Mouse (Mus musculus): ENCODE measurements at regions not wholly inside any gene's neighbourhood (a gene's known extent, or its start where the extent isn't known, plus 50 kb on each side); places are given as distances from the start of the nearest gene placed in this dataset.

DNA sequence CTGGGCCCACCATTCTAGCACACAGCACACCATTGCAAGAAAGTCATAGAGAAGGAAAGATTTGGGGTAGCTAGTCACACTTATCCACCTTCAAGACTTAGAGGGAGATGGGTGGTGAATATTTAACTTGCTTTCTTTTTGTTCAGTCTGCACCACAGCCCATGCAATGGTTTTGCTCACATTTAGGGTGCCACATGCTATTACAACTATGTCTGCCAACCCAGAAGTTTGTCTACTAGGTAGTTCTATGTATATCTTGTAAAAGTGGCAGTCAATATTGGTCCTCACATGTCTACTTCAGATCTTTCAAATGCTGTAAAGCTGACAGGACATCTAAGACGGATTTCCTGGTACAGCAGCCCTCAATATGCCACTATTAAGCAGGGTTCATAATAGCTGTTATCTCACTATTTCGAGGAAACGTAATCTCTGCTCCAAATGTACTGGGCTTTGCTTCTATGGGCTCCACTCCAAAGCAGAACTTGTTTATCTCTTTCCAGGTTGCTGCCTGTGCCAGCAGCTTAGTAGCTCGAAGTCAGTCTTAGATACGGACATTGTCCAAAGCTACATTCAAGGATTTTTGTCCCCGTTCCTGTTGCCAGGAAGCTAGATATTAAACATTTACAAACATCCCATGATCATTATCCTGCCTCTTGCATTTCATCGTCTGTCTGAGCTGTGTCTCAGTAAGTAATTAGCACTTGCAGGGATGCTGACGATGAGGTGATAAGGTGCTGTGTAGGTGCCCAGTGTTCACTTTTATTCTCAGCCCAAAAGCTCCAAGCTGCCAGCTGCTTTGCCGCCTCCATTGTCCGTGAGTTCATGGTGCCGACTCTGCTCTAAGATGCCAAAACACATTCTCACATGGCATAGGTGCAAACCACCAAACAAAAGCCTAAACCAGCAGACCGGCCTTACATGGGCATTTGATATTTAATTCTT, 327.8 kb upstream of the Robo2 start:
- DNase-seq = no peak

DNA sequence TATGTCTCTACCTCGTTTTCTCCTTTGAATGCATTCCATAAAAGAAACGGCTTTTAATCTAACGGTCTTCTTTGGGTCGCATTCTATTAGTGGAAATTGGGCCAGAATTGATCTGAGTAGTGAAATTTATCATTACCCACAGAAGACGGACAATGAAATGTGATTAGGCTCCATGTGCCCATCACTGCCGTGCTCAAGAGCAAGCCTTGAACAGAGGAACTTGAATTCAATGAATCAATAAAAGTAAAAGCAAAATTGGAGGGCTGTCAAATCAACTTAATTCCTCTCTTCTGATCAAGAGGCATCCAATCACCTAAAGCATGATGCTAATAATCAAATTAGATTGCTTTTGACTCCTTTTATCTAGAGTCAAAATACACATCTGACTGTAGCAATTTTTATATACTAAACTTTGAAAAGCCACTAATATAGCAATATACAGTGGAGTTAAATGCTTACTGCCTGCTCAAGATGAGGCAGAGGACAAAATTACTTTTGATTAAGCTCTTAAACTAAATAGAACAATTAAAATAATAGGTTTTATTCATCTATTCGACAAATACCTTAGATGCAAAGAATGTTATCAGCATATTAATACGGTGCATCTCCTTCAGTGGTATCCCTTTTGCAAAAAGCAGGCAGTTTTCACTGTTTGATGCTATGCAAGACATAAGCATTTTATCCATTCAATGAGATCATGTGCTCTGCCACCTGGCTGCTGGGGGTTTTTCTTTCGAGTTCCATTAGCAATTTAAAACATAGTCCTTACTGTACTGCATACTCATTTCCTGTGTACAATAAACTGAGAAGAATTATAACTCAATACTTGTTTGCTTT, 321.5 kb upstream of the Robo2 start:
- no peak for DNase-seq

DNA sequence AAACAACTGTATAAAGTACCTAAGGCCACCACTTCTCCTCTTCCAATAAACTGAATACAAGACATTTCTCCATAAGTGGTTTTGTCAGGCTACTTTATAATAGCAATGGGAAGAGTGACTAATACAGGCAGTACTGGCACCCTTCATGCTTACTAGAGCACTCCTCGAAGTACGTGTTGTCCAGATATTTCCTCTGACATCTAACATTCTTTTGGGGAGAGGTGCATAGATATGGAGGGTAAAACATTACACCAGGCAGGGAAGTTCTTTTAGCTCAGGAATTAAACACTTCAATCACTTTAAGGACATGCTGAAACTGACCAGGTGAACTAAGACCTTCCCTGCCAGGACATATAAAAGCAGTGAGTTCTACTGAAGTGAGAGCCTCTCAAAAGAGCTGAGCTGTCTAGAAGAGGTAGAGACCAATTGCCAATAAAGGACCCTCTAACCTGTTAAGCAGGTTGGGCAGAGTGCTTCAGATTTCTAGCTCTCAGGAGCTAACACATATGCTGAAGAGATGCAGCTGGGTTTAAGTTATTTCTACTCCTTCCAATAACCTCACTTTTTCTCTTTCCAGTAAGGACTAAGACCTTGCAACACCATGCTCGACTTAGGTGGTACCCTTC, 318.7 kb upstream of the Robo2 start:
- DNase-seq = no peak

DNA sequence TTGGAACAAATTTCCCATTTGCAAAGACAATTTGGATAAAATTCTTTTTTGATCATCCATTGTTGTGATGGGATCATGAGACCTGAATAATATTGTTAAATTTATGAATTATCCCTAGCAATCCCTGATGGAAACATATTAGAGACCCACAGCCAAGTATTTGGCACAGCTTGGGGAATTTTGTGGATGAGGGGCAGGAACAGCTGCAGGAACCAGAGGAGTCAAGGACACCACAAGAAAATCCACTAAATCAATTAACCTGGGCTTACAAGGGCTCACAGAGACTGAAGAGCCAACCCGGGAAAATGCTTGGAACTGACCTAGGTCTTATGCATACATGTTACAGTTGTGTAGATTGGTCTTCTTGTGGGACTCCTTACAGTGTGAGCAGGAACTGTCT, 311.6 kb upstream of the Robo2 start:
- DNase-seq = no peak

DNA sequence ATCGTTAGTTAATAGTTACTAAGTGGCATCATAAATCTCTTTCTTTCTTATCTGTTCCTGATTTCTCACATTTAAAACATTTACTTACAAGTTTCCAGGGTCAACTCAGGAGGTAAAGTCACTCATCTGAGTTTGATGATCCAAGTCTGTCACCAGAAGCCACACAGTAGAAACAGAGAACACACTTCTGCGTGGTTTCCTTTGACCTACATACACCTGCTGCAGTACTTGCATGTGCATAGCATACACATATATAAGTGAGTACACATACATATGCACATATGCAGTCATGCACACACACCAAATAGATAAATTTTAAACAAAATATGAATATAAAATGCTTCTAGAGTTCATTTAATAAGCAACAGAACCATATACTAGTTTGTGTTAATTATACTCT, 306.5 kb upstream of the Robo2 start:
- no peak for DNase-seq

DNA sequence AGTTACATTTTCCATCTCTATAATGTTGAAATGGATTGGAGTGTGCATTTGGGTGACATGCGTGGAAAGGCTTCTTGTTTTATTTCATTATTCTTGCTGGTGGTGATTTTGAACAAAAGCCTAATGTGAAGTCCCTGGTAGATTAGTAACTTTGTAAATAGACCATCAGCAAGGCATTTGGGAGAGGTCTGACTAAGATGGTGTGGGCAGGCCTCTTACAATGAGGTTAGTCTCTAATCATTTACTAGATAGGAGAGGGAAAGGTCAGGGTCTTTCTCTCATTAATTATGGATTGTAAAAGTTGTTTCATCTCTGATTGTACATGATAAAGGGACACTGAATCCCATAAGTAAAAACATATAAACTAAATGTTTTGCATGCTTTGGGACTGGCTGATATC, 306.0 kb upstream of the Robo2 start:
- DNase-seq = no peak

DNA sequence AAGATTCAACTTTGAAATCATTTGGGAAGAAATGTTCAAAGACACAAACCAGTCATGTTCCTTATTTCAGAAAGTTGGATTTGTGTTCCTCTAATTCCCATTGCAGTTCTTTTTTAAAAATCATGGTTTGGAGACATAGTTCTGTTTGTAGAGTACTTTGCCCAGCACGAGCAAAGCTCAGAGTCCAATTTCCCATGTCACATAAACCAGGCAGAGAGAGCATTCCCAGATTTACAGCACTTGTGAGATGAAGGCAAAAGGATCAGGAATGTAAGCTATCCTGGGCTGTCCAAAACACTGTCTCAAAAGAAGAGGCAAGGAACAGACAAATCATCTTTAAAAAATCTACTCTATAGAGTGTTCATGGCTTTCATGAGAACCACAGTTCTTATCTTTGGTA, 303.3 kb upstream of the Robo2 start:
- no peak for DNase-seq

DNA sequence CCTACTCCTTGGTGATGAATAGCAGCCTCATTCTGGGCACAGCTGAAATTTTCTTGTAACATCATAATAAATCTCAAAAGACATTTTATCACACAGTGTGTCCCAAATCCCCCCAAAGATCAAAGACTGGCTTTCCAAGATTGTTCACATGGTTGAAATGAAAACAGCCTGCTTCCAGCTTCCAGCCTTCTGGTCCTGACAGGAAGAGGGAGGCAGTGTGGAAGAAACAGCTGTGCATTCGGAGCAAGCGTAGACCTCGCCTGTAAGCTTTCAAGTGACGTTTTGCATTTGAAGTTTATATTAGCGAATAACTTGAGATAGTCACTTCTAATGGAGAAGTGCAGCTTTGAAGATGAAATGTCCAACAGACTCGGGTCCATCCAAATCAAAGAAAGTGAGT, 300.9 kb upstream of the Robo2 start:
- DNase-seq = no peak

DNA sequence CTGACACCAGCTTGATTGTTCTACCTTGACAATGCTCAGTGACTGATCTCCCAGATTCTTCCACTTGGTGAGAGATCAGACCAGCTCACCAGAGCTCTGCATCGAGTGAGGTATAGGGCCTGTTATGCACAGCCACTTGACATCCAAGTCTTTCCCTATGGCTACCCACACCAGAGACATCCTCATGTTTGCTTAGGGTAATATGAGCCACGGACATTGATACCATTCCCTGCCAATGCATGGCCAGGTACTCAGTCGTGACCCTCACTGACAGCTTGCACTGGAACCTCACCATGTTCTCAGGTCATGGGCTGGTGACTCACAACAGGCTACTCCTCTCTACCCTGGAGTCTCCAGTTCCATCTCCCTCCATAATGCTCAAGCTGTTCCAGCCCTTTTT, 290.4 kb upstream of the Robo2 start:
- DNase-seq = no peak

DNA sequence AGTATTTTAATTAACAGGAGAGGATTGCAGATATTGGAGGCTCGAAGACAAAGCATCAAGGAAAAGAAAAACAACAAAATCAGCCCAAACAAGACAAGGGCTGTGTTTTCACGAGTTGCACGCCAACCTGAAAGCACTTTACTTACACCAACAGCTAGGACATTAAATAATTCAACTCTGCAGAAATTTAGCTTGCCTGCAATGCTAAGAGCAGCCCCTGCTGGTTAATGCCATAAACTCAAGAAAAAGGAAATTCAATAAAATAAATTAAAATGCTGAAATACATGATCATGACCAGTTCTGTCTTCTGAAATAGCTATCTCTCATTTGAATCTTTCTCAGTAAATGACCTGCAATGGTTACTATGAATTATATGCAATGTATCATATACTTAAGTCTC, 271.7 kb upstream of the Robo2 start:
- DNase-seq = no peak

DNA sequence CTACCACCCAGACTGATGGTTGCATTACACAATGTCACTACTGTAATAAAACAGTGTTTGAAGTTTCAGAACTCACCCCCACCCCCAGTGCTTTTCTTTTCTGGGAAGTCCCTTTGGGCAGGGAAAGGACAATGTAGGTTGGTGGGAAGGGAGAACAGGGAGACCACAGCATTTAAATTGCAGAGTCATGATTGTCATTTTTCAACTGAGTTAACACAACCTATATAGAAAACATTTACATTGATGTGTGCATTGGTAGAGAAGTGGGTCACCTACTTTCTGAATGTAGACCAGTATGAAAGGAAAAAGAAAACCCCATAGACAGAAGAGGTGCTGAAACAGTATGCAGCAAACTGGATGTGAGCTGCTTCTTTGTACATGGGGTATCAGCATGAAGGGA, 264.0 kb upstream of the Robo2 start:
- no peak for DNase-seq

DNA sequence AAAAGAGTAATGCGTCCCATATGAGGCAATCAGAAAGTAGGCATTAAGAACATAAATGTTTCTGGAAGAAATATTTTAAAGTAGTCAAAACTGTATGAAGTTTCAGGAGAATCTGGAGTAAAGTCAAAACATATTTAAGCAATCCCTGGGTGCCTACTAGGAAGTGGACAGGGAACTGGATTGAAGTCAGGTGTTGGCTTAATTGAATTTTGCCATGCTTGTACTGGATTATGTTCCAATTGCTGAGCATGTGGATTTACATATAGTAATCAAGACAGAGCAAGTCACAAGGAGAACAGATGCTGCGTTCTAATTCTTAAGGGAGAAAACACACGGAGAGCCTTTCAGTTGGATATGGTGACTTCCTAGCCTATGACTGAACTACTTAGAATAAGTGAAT, 259.8 kb upstream of the Robo2 start:
- no peak for DNase-seq

DNA sequence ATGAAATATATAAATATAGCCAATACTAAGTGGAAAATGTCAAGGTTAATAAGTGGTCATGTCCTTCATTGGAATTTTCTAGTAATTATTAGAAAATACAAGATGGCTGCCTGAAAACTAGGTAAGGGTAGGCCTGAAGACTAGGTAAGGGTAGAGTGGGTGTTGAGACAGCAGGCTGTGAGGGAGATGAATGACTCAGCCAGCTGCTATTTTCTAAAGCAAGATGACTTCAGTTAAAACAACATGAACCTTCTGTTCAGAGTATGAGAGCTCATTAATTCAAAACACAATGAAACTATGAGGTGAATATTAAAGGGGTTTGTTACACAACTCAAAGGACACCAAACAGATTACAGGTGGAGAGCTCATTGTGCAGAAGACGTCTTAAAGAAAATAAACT, 252.7 kb upstream of the Robo2 start:
- no peak for DNase-seq

DNA sequence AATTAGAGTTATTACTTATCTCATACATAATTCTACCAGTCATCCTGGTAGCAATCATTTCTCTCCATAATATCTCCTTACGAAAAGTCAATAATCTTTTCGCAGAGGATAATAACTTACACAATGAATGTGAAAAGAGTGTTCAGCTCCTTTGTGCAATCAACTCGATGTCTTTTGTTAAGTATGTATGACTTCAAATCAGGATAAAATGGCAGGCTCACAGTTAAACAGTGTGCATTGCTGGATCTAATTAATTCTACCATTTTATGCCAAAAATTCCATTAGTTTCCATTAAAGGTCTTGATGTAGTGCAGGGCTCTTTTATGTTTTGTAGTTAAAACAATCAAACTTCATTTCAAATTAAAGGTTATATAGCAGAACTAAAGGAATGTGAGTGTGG, 239.6 kb upstream of the Robo2 start:
- no peak for DNase-seq

DNA sequence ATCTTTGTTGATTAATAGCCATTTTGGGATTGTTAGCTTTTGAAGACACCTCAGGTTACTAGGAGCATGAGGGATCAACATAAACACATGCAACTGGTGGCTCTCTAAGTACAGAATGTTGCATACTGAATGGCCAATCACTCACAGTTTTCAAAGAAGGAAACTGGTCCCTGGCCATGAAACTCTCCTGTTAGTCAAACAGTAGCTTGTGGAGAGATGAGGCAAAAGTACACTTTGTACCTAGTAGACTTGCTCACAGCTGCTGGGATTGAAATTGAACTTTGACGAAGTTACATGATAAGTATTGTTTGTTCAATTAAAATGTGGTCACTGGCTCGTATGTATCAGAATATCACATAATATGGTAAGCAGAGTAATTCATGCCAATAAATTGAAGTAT, 237.6 kb upstream of the Robo2 start:
- no peak for DNase-seq

DNA sequence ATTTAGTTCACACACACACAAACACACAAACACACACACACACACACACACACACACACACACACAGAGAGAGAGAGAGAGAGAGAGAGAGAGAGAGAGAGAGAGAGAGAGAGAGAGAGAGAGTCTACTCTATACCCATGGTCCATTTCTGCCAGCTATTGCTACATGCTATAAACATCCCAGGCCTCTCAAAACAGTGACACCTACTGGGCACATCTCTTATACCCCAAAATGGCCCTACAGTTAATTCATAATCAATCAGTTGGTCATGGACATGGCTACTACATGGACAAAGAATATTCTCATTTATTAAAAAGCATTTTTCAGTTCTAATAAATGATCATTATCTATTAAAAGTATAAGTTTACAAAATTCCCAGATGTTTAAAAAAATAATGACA, 236.8 kb upstream of the Robo2 start:
- no peak for DNase-seq

DNA sequence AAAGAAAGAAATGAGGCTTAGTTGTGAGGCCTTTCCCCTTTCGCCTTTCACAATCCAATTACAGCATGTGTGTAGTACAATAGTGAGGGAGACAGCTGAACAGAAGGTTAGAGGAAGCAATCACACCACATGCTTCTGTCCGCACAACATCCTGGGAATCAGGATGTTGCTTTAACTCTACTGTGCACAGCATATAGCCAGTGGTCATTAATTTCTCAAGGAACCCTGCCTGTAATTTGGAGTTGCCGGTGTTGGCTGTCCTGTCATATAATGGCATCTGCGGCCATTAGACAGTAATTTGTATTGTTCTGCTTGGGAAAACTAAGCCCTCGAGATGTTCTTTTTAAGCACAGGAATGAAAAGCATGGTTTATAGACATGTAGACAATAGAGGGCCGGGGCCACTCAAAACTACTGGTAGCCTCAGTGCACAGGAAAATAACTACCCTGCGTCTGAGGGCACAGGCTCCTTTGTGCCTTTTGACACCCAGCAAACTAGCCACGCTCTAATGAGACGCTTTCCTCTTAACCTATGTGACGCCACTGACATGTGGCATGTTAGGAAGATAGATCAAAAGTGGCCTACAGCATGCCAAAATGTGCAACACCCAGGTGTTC, 233.2 kb upstream of the Robo2 start:
- DNase-seq = no peak

DNA sequence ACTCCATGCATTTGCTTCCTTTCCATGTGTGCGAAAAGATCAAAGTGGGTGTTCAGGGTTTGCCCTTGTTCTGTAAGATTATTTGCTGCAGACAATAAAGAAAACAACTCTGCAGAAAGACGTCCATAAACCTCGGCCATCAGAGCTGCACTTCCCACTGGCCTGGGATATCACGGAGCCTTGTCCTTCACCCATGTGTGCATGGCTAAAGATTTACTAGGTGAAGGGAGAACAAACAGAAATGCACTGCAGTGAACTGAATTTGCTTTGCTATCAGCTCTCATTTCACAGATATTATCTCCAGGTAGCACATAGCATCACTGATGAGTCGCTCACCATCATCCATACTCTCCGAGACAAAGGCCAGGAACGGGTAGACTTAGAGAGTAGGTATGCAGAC, 228.2 kb upstream of the Robo2 start:
- DNase-seq = no peak

DNA sequence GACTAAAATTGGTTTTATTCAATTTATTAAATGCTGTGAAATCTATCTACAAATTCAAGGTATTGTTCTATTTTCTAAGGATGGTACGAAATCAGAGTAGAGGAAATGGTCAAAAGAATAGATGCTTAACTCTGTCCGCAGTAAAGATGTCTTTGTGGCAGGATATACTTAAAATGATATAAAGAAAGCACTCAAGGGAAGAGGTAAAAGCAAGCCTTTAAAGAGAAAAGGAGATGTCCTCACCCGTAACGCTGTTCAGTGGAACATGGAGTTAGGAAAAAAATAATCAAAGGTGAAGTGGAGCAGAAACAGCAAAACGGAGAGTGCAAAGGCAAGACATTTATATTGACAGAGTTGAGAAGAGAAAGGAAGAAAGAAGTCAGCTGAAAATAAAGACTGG, 226.0 kb upstream of the Robo2 start:
- DNase-seq = no peak

DNA sequence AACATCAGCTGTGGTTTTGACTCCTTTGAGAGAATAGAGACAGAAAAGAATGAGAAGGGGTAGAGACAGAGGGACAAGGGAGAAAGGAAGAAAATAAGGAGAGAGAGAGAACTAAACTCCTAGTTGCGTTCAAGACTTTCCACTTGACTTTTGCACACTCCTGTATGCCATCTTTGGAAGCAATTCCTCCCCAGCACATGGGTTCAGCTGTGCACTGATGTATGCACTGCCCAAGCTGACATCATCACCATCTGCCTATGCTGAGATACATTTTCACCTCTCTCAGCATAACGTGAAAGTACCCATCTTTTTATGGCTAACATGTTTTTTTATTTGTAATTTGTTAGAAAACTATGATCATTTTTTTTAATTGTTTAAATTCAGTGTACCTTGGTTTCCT, 214.2 kb upstream of the Robo2 start:
- no peak for DNase-seq

DNA sequence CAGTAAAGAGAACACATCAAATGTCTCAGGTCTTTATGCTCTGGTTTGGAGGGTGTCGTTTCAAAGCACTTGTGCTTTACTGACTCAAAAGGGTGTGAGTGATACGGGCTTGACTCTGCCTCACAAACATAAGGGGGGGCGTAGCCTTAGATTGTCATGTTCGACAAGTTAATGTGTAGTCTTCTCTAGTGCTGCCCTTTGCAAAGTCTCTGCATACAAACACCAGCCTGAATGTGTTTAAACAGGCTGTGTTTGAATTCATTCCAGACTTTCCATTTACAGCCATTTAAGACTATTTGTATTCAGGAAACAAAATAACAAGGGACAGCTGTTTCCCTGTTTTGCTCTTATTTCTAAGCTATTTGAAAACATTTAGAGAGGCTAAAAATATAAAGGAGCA, 200.4 kb upstream of the Robo2 start:
- no peak for DNase-seq

DNA sequence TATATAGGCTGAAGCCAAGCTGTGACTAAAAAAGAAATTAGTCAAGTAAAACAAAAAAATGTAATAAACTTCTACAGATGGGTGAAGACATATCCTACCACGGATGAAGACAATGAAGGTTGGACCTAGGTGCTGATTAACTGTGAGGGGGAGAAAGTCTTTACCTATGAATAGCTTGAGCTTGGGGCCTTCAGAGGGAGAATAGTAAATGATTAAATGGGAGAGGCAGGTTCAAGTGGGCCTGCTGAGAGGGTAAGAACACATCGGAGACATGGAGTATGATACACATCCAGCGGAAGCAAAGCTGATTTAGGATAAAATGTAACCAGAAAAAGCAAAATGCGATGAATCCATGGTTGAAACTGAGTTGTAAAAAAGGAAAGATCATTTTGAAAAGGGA, 197.9 kb upstream of the Robo2 start:
- no peak for DNase-seq

DNA sequence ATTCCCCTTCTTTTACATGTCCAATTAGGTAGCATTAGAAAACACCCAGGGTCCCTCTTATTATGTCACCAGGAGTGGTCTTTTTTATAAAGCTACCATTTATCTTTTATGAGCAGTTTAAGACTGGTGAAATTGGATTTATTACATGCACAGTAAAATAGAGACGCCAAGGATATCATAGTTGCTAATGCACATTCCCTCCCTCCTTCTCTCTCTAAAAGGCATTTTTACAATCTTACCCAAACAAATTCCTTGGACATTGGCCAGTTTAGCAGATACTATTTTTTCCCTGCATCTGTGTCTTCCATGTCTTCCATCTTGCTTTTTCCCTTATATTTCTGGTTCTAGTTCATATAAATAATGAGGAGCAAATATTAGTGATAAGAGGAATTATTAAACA, 186.7 kb upstream of the Robo2 start:
- no peak for DNase-seq
